Mouse (Mus musculus) hindbrain, postnatal 0 days (tissue): Measurements from ENCODE around the gene Tmprss4. TPM values are rescaled to one million over a fixed set of nuclear protein-coding genes. Genes with fewer than 3 reads are reported as not detected.

ENCODE experiments used
- ATAC-seq: fragments of 200-750 bp; cut with Nextera tagmentation; 2 replicates; pipeline ENCODE4 v1.8.0; 2017; ENCODE audit warnings: mild to moderate bottlenecking, moderate TSS enrichment, moderate library complexity
- DNase-seq: peaks from one replicate; pipeline ENCODE4 v3.0.0-alpha.2; 2015; ENCODE audit warnings: low spot score
- H3K27ac ChIP-seq: fragments of 300-500 bp; sonication (generic); 2 replicates; pipeline ENCODE4 v1.5.1; 2014; ENCODE audit warnings: mild to moderate bottlenecking
- H3K27me3 ChIP-seq: fragments of 300-500 bp; sonication (generic); 2 replicates; pipeline ENCODE4 v1.6.1; 2014; ENCODE audit warnings: low read length, mixed read lengths; ENCODE audit not compliant: insufficient read depth
- H3K36me3 ChIP-seq: fragments of 300-500 bp; sonication (generic); 2 replicates; pipeline ENCODE4 v1.6.1; 2014; ENCODE audit warnings: low read length, mixed read lengths; ENCODE audit not compliant: insufficient read depth
- H3K4me1 ChIP-seq: fragments of 300-500 bp; sonication (generic); 2 replicates; pipeline ENCODE4 v1.6.1; 2014; ENCODE audit warnings: antibody characterized with exemption, low read length, mixed read lengths; ENCODE audit not compliant: insufficient read depth
- H3K4me2 ChIP-seq: fragments of 300-500 bp; sonication (generic); 2 replicates; pipeline ENCODE4 v1.6.1; 2014; ENCODE audit warnings: low read depth, mild to moderate bottlenecking, low read length, moderate library complexity, mixed read lengths
- H3K4me3 ChIP-seq: fragments of 300-500 bp; sonication (generic); 2 replicates; pipeline ENCODE4 v1.5.1; 2014; ENCODE audit warnings: low read length
- H3K9ac ChIP-seq: fragments of 300-500 bp; sonication (generic); replicated peaks from 2 replicates; pipeline ENCODE4 v1.6.1; 2014; ENCODE audit warnings: mild to moderate bottlenecking, low read length, moderate library complexity, mixed read lengths
- H3K9me3 ChIP-seq: fragments of 300-500 bp; sonication (generic); 2 replicates; pipeline ENCODE4 v1.6.1; 2016; ENCODE audit warnings: low read length, mixed read lengths
- CTCF ChIP-seq: IDR thresholded peaks from 2 replicates; pipeline ENCODE4 v1.5.1; 2016; ENCODE audit warnings: antibody characterized with exemption, control low read depth, low read depth
- WGBS: fragments of 180-500 bp; shearing (Covaris S2); extraction: QIAGEN DNeasy Blood & Tissue Kit; methylation state at CpG from one replicate; pipeline ENCODE4 v1.1.7; 2014; 5-methylcytosine and 5-hydroxymethylcytosine counted together
- polyA plus RNA-seq: library from polyadenylated mRNA; unstranded; fragments of >200 nt; fragmentation: Nextera tagmentation; extraction: Ambion mirVana; gene quantifications from 2 replicates; pipeline ENCODE4 v1.2.1, GENCODE M21; 2015
- total RNA-seq: library from RNA; depleted of rRNA; stranded (reverse); fragments of >200 nt; gene quantifications from 2 replicates; pipeline ENCODE4 v1.2.3, GENCODE M21; 2014

Gene Tmprss4
- total and polyA plus RNA-seq, 2 experiments from 2014 or later = 1.1 TPM; not detected in 1

DNA sequence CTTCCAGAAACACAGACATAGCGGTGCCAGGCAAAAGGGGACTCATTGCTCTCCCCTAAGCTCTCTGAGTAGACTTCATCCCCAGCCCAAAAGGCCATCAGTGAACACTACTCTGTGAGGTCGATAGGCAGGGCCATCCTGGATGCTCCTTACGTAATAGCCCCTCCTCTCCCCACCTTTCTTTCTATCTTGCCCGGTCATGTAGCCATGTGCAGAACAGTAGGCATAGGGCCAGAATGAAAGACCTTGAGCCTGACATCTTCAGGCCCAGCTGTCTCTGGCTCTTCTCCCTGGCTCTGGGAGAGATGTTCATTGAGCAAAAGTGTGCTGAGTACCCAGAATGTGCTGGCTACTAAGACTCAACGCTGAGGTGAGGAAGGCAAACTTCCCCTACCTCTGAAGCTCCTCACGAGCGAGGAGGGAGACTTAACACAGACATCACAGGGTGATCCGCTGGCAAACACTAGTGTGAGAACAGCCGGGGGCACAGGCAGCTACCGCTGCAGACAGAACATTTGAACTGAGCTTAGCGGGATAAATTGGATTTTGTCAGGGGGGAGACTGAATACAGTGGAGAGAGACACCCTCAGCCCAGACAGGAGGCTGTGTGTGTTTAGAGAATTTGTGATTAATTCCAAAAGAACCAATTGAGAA, 11.8 kb upstream of the Tmprss4 start:
- H3K4me3 ChIP-seq = no peak overlapping the region
- WGBS = 62% methylated on average over 11 of the region's 11 CpGs
- H3K4me2 ChIP-seq = no peak overlapping the region
- ATAC-seq = 0 out of 2 replicates have a peak, but pooled peaks have one; percentile 15
- H3K36me3 ChIP-seq = no peaks in the 10 kb centered on the region
- no peaks in the 10 kb centered on the region for H3K27me3 ChIP-seq
- H3K9me3 ChIP-seq = no peaks in the 10 kb centered on the region
- H3K27ac ChIP-seq = no peak overlapping the region
- no peak for TF ChIP-seq CTCF
- DNase-seq = peak; percentile 23
- no peak overlapping the region for H3K9ac ChIP-seq
- H3K4me1 ChIP-seq = no peaks in the 10 kb centered on the region

DNA sequence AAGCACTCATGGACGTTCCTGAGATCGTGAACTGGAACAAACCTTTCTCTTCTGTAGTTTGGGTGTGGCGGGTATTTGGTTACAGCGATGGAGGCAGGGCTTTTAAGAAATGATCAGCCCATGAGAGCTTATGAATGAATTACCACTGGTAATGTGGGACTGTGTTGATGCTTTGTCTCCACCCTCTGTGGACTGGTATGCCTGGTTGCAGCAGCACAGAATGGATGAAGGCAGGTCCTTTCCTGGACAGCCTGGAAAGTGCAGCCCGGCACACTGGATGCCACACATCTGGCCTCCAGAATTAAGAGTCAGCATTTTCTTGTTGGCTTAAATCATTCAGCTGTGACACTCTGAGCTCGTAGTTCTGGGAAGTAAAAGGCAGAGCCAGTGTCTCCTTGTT, 8.1 kb upstream of the Tmprss4 start:
- ATAC-seq (no peak), DNase-seq (no peak)
- H3K27ac ChIP-seq = no peak overlapping the region
- H3K4me2 ChIP-seq = no peak overlapping the region
- H3K4me1 ChIP-seq = no peaks in the 10 kb centered on the region
- TF ChIP-seq CTCF = no peak
- no peaks in the 10 kb centered on the region for H3K27me3 ChIP-seq
- no peak overlapping the region for H3K9ac ChIP-seq
- H3K4me3 ChIP-seq = no peak overlapping the region
- no peaks in the 10 kb centered on the region for H3K36me3 ChIP-seq
- H3K9me3 ChIP-seq = no peaks in the 10 kb centered on the region
- 77% methylated on average over 6 of the region's 6 CpGs for WGBS

DNA sequence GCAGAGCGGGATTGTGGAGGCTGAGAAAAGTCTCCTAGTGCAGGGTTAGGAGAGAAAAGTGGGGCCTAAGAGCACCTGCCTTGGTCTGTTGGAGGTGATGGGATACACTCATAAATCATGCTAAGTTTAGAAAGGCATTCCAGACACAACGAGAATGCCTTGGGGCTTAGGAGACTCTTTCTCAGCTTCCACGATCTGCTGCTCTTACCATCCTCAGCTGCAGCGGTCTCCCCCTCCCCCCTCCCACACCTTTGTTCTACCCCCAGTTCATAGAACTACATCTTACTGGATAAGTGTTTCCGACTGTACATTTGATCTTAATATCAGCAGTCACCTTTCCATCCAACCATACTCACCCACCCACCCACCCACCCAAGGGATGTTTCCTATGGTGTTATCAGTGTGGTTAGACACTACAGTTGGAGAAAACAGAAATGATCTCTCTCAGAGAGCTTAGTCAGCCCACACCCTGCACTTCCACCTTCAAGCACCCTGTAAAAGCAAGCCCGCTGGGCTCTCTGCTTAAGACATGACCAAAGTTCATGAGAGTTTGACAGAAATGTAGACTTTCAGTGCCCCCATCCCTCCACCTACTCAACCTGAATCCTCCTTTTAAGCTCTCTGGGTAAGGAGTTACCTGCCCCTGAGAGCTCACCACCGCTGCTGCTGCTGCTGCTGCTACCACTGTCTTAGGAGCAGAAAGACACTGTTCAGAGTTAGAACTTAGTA, 3.3 kb upstream of the Tmprss4 start:
- TF ChIP-seq CTCF = no peak
- H3K27ac ChIP-seq = no peak overlapping the region
- H3K9me3 ChIP-seq = no peaks in the 10 kb centered on the region
- no peak overlapping the region for H3K9ac ChIP-seq
- 91% methylated on average over 7 of the region's 7 CpGs for WGBS
- H3K4me1 ChIP-seq = no peaks in the 10 kb centered on the region
- no peaks in the 10 kb centered on the region for H3K27me3 ChIP-seq
- H3K36me3 ChIP-seq = no peaks in the 10 kb centered on the region
- DNase-seq (no peak), ATAC-seq (no peak)
- H3K4me3 ChIP-seq = no peak overlapping the region
- H3K4me2 ChIP-seq = no peak overlapping the region

DNA sequence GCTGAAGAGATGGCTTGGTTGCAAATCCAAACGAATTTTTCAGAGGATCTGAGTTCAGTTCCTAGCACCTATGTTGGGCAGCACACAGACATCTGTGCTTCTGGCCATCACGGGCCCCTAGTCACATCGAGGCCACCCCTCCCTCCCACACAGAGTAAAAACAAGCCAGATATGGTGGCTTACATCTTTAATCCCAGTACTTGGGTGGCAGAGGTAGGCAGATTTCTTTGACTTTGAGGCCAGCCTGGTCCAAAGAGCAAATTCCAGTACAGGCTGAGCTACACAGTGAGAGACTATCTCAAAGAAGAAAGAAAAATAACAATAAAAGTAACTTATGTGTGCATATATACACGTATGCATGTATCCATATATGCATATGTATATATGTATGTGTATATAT, 2.2 kb upstream of the Tmprss4 start:
- DNase-seq (no peak), ATAC-seq (no peak)
- no peaks in the 10 kb centered on the region for H3K9me3 ChIP-seq
- no peaks in the 10 kb centered on the region for H3K4me1 ChIP-seq
- no peaks in the 10 kb centered on the region for H3K36me3 ChIP-seq
- no peak overlapping the region for H3K4me2 ChIP-seq
- TF ChIP-seq CTCF = no peak
- no peaks in the 10 kb centered on the region for H3K27me3 ChIP-seq
- H3K9ac ChIP-seq = no peak overlapping the region
- WGBS = 79% methylated on average over 4 of the region's 4 CpGs
- H3K4me3 ChIP-seq = no peak overlapping the region
- H3K27ac ChIP-seq = no peak overlapping the region

DNA sequence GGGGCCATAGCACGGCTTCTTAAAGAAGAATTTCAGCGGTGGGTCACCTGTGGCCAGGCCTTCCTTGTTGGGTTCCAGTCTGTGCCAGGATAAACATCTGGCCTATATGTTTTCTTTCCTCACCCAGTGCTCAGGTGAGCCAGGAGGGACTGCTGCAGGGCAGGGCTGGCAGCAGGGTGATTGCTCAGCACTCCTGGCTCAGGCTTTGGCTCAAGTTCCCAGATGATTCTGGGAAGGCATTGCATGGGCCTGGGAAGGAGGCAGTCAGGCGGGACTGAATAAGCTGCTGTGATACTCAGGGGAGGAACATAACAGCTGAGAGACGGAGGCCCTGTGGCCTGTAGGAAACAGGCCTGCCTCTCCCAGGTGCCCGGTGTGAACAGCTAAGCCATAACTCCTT, 1.3 kb upstream of the Tmprss4 start:
- H3K27ac ChIP-seq = no peak overlapping the region
- no peak overlapping the region for H3K4me2 ChIP-seq
- no peaks in the 10 kb centered on the region for H3K36me3 ChIP-seq
- ATAC-seq (no peak), DNase-seq (no peak)
- no peaks in the 10 kb centered on the region for H3K27me3 ChIP-seq
- H3K9ac ChIP-seq = no peak overlapping the region
- WGBS = 78% methylated on average over 5 of the region's 5 CpGs
- no peaks in the 10 kb centered on the region for H3K4me1 ChIP-seq
- TF ChIP-seq CTCF = no peak
- H3K9me3 ChIP-seq = no peaks in the 10 kb centered on the region
- no peak overlapping the region for H3K4me3 ChIP-seq

DNA sequence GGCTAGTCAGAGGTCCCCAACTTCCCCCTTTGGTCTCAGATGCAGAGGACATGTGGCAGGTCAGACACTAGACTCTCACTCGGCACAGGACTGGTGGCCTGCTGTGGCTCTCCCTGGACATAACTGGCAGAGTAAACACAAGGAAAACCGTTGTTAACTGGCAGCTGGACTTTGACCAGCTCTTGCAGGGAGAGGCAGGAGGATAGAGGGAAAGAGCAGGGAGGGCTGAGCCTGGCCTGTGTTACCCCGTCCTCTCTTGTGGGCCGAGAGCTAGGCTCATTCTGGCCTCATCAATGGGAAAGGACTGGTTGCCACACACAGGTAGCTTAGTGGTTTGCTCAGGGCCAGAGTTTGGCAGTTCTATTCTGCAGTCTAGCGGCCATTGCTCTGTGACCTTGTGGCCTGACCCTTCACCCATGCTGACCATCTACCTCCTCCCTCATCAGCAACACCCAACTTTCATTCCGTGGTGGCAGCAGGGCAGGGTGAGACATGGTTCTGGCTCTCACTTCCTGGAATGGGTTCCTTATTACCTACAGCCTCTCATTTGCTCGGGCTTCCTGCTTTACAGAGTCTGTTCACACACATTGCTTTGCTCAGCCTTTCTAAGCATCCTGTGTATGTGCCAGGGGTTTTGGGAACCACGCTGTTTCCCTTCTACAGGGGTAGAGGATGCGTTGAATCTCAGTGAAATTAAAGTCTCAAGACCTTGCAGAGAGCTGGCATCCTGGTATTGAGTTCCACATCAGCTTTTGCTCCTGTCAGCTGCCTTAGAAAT, 1.7 kb downstream of the Tmprss4 start:
- Histone ChIP-seq H3K27me3 (no peaks in the 10 kb centered on the region), H3K9ac (no peak overlapping the region), H3K4me3 (no peak overlapping the region), H3K4me1 (no peaks in the 10 kb centered on the region), H3K4me2 (no peak overlapping the region), H3K9me3 (no peaks in the 10 kb centered on the region), H3K36me3 (no peaks in the 10 kb centered on the region), H3K27ac (no peak overlapping the region)
- 76% methylated on average over 9 of the region's 9 CpGs for WGBS
- ATAC-seq (no peak), DNase-seq (no peak)
- TF ChIP-seq CTCF = no peak
